Mouse (Mus musculus) kidney, postnatal 25 days (tissue): ENCODE results near the gene Grk6.

Experiments
- DNase-seq, 2 experiments: peaks; one replicate each; pipeline ENCODE4 v3.0.0; 2021; ENCODE audit warnings: mixed read lengths in 2 of 2

Gene Grk6

DNA sequence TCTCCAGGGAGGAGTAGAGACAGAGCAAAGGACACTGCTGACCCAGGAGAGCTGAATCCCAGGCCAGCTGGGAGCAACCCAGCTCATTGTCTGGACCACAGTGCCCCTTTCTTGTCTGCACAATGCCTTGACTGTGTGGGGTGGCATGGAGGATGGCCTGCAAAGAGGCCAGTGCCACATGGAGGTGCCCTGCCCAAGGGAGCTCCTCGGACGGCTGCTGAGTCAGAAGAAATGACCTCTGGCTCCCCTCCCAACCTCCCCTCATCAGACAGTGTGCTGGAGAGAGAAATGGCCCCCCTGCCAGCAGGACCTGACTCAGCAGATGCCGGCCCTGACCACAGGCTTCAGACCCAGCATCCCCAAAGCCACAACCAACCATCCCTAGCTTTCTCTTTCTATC lies 20.3 kb downstream of the Grk6 start:
- DNase-seq, result no peak

DNA sequence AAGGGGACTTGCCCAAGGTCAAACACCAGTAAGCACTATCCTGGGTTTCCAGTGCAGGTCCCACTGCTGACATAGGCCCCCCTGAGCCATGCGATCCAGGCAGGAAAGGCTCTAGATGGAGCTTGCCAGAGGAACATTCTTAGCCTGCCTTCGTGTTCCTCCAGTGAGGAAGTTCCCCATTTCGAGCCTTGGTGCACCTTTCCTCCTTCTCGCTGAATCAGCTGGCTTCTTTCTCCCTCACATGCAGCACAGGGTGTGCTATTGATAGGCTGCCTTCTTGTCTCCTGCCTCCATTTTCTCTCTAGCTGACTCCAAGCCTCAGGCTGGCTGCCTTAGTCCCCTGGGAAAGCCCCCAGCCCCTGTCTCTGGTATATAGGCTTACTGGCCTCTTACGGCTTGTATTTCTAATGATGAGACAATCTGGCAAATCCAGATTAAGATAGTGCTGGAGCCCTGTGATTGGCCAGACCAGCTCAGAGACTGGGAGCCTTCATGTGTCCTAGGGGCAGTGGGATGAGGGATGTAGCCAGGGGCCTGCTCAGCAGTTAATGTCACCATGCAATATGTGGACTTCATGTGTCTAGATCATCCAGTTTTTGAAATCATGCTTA lies 21.1 kb downstream of the Grk6 start:
- no peak for DNase-seq

DNA sequence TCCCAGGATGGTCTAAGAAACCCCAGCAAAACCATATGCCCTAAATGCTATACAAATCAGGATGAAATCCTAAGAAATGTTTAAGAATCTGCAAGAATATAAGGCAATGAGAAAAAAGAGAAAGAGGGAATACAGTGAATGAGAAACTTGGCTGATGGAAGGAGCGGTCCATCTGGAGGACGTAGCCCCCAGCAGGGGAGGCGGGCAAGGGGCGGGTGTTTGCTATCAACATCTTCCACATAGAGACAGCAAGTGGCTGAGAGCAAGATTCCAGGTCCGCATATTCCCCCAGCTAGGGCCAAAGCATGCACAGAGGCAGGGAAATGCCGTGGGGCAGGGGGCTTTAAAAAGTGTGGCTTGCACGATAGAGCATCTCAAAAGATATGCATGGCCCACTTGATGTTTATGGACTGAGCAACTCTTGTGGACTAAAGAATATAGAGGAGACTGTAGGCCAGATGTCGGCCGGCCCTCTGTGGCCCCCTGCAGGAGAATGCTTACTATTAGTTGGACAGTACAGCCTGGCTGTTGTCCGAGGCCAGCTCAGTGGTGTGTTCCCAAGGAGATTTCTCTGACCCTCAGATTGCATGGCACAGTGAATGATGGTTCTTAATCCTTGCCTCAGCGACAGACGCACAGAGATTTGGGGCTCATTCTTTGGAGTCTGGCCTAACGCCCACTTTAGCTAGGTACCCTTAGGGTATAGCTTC lies 24.1 kb downstream of the Grk6 start:
- peak; percentile 63 to 65 for DNase-seq

DNA sequence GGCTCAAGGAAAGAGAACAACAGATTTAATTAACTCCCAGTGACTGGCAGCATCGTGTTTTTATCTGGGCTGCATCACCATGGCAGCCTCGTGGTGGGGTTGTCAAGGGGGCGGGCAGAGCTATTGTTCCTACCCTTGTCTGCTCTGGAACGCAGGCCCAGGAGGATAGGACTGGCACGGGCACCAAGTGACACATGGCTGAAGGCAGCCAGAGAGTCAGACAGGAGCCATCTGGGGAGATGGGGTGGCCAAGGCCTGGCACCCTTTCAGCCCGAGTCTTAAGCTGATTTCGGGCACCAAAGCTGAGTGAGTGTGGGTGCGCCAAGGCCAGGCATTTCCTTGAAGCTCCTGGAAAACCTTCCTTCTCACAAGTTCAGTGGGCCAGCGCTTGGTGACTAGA lies 25.5 kb downstream of the Grk6 start:
- DNase-seq, result no peak

DNA sequence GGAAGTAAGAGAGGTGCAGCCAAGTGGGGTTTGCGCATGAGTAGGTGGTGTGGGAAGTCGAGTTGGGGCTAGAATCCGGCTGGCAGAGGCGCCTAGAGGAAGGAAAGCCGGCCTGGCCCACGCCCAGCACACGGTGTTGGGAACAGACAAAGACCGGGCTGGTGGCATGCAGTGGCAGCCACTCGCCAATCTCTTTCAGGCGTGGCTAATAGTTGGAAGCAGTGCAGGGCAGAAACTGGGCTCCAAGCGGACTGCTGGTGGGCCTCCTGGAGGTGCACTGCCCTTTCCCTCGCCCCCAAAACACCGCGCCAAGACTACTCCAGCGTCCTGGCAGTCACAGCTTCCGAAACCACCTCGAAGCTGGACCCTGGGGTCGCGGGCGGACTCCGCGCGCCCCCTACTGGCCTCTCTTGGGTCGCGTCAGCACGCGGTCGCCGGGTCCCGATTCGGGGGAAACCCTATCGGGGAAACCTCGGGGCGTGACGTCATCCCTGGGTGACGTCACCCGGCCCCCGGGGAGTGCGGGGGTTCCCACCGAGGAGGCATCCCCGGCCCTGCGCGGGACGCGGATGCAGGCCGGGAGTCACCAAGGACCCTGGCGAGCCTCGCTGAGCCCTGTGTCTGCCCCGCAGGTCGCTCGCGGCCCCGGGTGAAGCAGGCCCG lies 26.4 kb downstream of the Grk6 start:
- DNase-seq, result peak; percentile 80 to 87

DNA sequence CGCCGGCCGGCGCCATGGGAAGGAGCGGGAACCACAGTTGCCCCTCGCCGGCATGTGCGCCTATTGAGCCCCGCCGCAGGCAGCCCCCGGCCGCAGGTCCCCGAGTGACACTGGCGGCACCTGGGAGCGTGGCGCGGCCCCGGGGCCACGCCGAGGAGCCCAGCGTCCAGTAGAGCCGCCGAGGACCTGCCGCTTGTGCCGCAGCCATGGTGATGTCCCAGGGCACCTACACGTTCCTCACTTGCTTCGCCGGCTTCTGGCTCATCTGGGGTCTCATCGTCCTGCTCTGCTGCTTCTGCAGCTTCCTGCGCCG lies 26.9 kb downstream of the Grk6 start:
- no peak for DNase-seq

DNA sequence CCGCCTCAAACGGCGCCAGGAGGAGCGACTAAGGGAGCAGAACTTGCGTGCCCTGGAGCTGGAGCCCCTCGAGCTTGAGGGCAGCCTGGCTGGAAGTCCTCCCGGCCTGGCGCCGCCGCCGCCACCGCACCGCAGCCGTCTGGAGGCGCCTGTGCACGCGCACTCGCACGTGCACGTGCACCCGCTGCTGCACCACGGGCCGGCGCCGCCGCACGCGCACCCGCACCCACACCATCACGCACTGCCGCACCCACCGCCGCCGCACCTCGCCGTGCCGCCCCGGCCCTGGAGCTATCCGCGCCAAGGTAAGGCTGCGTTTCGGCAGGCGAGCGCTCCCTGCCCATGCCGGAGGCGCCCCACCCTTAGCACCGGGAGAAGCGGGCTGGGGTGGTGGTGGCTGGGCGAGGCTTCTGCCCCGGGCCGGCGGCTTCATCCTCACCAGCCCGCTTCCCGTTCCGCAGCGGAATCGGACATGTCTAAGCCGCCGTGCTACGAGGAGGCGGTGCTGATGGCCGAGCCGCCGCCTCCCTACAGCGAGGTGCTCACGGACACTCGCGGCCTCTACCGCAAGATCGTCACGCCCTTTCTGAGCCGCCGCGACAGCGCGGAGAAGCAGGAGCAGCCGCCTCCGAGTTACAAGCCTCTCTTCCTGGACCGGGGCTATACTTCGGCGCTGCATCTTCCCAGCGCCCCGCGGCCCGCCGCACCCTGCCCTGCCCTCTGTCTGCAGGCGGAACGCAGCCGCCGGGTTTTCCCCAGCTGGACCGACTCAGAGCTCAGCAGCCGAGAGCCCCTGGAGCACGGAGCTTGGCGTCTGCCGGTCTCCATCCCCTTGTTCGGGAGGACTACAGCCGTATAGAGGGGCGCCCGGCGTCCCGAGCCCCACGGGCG lies 27.5 kb downstream of the Grk6 start:
- peak; percentile 41 to 61 for DNase-seq

DNA sequence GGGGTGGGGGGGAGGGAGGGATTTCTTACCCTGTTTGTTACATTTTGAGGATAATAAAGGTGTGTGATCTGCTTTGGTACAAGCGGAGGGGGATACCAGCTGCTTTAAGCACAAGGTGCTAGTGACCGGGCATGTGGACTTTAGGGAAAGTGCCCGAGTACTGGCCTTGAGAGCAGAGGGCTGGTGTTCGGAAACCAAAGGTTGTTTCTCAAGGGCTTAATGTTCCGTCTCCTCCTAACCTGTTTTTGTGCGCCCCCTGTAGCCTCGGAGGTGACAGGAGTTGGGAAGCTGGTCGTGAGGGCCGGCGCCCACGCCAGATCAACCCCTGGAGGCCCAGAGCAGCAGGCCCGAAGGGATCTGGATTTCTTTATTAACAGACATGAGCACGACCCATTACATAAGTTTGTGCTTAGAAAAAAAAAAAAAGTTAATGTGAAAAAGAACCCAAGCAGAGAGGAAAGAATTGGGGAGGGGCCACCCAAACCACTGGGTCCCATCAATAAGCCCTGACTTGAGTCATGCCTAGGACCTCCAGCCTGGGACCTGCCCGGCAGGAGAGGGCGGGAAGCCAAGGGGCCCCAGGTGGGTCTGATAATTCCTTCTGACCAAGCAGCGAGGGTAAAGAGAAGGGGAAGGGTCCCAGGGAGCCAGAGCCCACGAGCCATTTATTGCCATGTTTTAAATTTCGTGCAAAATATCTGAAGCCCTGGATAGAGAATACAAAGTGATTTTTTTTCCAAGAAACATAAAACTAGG lies 28.4 kb downstream of the Grk6 start:
- DNase-seq, result no peak

DNA sequence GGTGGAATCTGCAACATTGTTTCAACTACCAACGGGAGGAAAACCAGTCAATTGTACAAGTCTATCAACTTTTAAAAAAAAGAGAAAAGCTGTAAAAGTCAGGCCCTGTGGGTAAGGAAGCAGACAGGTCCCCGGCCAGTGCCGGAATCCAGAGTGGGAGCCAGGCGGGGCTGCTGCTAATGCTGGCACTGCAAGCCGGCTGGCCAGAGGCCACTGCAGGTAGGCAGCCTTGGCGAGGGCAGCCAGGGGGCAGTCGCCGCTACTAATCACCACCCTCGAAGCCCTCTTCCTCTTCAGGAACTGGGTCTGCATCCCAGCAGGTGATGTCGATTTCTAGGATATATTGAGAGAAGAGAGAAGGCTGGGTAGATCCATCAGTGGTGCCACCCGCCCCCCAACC lies 29.1 kb downstream of the Grk6 start:
- DNase-seq, result no peak

DNA sequence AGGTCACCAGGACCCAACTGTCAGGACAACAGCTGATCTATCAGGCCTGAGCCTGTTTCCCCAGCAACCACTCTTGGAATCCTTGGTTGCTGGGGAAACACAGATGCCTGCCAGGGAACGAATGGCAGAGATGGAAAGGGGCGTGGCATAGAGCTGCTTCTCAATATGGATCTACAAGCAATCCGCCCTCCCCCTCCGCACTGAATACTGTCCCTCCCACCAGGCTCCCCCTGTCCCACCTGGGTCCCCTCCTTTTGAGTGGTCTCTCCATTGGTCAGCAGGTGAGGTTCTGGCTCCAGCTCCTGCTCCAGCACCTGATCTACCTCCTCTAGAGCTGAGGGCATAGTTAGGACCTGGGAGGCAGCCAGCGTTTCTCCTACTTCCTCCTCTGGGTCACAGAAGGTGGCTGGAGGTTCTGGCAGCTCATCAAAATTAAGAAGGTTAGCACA lies 29.8 kb downstream of the Grk6 start:
- DNase-seq, result peak; percentile 34 to 57

DNA sequence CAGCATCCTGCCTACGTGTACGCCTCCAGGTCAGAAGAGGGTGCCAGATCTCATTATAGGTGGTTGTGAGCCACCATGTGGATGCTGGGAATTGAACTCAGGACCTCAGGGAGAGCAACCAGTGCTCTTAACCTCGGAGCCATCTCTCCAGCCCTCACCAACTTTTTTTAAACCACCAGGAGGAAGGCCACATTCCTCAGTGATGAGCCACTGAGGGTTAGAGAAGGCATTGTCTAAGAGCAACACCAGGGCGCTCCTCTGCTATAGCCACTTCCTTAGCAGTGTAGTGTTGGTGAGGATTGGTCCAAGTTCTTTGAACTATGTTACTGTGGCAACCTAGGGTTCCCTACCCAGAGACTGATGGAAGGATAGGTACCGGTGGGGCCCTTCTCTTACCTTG lies 30.9 kb downstream of the Grk6 start:
- no peak for DNase-seq

DNA sequence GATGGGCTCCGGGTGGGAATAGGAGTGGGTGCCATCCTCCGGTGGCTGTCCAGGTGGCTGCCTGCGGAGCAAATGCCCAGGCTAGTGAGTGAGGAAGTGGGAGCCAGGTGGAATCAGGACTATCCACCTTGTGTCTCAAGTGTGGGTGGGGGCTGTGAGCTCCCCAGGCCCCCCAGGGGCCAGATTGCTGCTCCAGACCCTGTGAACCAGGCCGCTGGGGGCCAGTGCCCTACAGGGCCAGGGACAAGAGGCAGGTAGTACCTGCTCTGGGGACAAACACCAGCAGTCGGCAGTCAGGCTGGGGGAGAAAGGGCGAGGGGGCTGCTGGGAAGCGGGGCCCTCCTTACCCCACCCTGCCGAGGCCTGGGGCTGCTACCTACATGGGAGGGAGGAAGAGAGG lies 31.4 kb downstream of the Grk6 start:
- no peak for DNase-seq

DNA sequence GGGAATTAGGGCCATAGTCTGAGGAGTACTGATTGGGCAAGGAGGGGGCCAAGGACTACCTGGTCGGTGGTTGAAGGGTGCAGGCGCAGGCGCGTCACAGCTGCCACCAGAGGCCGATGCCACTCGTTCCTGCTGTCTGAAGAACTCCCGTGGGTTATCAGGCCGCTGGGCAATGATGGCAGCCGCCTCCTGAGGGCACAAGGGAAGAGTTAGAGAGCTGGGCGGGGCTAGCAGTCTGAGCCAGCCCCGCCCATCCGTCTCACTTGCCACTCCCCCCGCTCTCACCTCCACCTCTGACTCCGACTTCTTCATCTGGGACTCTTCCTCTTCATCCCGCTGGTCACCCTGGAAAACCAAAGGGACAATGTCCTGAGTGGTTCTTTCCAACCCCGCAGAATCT lies 32.6 kb downstream of the Grk6 start:
- no peak for DNase-seq

DNA sequence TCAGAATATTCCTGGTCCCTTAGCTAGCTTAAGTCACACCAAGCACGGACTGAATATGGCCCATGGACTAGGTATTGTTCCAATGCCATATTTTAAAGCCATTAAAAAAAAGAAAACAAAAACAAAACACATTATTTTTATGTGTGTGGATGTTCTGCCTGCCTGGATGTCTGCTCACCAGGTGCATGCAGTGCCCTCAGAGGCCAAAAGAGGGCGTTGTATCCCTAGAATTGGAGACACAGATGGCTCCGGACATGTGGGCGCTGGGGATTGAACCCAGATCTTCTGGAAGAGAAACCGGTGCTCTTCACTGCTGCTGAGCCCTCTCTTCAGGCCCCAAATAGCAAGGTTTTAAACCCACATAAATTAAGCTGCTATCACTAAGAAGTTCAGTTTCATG lies 33.2 kb downstream of the Grk6 start:
- DNase-seq, result peak in 1 of 2 experiments; percentile 58

DNA sequence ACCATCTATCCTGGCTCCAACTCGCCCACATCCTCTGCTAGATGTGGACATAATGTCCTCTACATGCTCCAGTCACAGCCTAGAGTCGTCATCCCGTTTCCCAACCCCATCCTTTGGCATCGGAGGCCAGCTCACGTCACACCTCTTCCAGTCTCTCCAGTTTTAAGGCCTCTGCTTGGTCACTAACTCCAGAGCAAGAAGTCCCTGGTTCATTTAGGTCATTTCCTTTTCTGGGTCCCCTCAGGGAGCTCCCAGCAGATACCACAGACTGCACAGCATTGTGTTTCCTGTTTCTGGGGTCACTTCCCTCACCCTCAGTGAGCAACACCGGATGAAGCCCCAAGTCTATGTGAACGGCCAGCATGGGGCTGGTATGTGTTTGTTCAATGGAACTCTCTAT lies 34.1 kb downstream of the Grk6 start:
- peak in 1 of 2 experiments; percentile 61 for DNase-seq

DNA sequence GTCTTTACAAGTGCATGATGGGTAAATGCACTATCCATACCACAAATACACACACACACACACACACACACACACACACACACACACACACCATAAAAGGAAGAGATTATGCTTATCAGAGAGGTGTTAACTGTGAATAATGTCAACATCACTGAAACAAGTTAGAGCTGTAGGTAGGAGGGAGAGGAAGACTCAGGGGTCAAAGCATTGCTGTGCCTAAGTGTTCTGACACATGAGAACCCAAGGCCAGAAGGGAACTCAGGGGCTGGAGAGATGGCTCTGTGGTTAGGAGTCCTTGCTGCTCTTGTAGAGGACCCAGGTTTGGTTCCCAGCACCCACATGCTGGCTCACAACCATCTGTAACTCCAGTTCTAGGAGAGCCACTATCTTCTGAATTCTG lies 35.1 kb downstream of the Grk6 start:
- DNase-seq, result no peak

DNA sequence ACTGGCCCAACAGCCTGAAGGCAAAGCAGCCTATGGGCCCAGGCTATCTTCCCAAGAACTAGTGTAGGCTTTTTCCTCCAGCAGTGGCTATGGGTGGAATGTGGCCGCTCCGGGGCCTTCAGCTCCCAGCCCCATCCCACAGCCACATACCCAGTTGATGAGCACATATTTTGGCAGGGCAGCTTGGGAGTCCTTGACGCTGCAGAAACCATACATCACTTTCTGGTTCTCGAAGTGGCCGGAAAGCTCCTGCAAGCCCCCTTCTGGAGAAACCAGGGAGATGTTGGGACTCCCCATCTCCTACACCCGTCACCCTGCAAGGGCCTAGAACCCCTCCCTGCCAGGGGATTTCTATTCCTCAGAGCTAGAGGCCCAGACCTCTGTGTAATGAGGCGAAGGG lies 37.7 kb downstream of the Grk6 start:
- DNase-seq, result no peak

DNA sequence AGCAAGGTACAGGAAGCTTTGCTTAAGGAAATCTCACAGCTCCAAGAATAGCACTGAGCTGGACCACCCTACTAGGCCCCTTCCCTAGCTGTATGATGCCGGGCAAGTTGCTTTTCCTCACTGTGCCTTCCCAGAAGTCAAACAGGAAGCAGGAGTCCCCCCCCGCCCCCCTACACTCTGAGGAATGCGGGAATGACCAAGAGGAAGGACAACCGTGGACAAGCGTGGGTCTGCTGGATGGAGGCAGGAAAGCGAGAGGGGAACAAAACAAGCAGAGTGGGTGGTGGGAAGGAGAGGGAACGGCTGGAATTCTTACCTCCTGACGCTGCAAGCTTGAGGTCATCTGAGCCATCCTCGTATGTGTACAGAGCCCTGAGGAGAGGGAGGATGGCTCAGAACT lies 38.2 kb downstream of the Grk6 start:
- DNase-seq, result no peak

DNA sequence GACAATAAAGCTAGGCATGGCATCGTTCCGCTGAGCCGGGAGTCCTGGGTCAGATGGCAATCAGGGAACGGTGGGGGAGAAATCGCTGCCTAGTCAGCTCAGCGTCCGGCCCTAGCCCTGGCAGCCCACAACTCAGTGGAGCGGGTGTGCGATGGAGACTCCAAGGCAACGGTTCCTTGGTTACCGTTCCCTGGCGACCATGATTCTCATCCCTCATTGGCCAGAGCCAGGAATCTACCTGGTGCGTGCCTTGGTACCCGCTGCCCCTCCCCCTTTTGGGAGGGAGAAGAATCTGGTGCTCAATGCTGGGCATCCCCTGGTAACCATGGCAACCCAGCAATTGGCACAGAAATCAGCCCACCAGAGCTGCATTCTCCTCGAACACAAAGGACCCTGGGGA lies 38.7 kb downstream of the Grk6 start:
- no peak for DNase-seq

DNA sequence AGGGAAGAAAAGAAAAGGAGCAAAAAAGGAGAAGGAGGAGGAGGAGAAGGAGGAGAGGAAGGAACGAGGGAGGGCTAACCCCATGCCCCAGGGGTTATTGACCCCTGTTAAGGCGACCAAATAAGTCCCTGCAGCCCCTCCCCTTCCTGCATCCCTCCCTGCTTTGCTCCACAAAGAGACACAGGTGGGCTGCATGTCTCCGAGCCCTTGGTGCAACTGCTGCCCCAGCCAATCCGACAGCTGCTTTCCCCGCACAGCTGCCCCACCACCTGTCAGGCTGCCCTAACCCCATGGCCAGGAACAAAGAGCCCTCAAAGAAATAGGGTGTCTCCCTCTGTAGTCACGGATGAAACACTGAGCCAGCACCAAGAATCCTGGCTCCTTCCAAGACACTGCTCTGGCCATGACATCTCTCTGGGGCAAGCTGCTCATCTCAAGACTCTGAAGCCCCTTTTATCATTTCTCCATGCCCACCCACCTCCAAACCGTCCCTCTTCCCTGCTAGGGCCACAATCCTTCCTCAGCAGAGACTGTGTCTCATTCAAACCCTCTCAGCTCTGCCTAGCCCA lies 39.7 kb downstream of the Grk6 start:
- no peak for DNase-seq

DNA sequence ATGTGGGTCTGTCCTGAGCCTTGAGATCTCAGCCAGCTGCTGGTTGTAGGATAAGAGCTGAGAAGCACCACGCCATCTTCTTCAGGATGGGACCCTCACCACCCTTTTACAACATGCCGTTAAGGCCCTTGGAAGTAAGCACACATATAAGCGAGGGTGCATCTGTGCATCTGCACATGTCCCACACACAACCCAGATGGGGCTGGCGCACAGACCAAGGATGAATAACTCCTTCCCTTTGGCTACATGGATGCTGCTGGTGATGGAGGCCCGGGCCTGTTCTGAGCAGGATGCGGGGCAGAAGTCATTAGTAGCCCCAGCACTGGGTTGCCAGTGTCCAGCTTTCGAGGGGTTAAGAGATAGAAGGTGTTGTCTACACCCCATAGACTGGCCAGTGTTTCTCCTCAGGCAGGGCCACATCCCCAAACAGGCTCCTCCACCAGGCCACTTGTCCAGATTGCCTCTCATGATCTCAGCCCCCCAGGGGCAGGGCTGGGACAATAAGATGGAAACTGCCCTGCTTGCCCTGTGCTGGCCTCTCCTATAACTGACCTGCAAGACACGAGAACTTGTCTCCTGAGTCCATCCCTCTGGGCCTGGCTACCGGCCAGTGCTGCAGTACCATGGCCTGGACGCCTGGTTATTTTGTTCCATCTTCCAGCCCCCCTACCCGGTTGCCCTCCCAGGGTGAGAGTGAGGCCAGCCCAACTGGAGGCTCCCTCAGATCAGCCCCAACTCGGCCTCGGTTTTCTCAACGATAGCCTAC lies 41.3 kb downstream of the Grk6 start:
- DNase-seq, result no peak
